Mouse (Mus musculus) G1E (cell line): ENCODE measurements around the gene Rhbdd1.

ENCODE experiments used
- CTCF ChIP-seq: IDR thresholded peaks from 2 replicates; pipeline ENCODE4 v1.5.1; 2012; ENCODE audit warnings: low read depth, low read length, inconsistent platforms, mixed read lengths
- TAL1 ChIP-seq: conservative IDR thresholded peaks from 2 replicates; pipeline ENCODE4 v1.6.1; 2012; ENCODE audit warnings: low read depth, low read length, inconsistent platforms, mixed read lengths

DNA sequence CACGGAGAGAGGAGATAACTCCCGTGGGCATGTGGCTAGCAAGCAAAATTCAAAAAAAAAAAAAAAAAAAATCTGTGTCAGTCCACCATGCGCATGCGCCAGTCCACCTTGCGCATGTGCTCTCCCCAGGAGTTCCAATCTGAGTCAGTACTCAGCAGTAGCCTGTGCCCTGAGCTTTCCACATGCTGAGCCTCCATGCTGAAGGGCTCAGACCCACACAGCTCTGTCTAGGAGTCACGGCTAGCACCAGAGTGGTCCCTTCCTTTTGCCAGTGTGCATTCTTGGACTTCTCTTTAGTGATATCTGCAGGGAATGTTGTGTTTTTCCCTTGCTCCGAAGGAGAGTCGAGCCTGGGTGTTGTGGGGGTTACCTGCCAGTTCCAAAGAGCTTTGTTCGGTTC, 93.0 kb downstream of the Rhbdd1 start:
- TF ChIP-seq CTCF: no peak
- no peak for TF ChIP-seq TAL1
